Mouse (Mus musculus): ENCODE measurements around the gene Astn2.

DNA sequence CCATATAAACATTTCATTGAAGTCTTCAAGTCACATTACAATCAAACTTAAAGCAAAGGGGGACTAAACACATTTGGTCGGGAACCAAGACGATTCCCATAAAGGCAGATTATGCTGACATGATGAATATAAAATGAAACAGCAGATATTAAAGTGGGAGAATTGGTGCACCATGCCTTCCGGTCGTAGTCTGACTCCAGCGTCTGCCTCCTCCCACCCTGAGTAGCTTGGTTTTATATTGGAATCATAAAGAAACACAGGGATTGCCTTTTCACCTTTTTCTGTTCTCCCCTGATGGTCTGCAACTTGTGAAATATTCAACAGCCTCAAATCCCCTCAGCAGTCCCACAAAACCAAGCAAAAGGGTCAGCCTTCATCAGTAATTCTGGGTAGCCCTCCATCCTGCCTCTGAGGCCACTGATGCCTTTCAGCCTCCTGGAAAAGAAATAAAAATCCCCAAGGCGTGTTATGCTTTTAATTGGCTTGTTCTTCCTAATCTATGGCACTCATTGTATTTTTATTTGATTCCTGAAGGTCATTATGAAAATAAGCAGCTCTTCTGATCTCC is 132.8 kb downstream of the Astn2 start:
- TF ChIP-seq CTCF (conservative IDR thresholded peaks at IDR 0.05; ENCODE audit: low read length) (no peak), POU5F1 (IDR thresholded peaks at IDR 0.05; ENCODE audit: borderline replicate concordance, low read length) (no peak), NANOG (IDR thresholded peaks at IDR 0.05; ENCODE audit: borderline replicate concordance, low read length) (no peak)

Measured in E14TG2a.4 (cell line).